Mouse (Mus musculus): ENCODE data around the gene Inafm2. TPM values are rescaled to one million over a fixed set of nuclear protein-coding genes. Genes with fewer than 3 reads are reported as not detected.
A peak's percentile ranks its signal among the peaks of the same experiment; 100 is the strongest.

The Inafm2 gene
- total RNA-seq, 2 experiments from 2014 or later = 26.7 to 32.4 TPM

GRCm38 (mm10) chr2:118751896-118752791, 6.6 kb downstream of the Inafm2 start:
- intact Hi-C loops (cut with DNase I) = no loop called here
- no peak for DNase-seq (ENCODE audit: low spot score)

- no peak for DNase-seq (ENCODE audit: low spot score)
- intact Hi-C loops (cut with DNase I) = no loop called here
Measured at GRCm38 (mm10) chr2:118752792-118753108, 7.2 kb downstream of the Inafm2 start.

- DNase-seq (ENCODE audit: low spot score) = no peak
- intact Hi-C loops (cut with DNase I) = no loop called here
Measured at GRCm38 (mm10) chr2:118754143-118754542, 8.6 kb downstream of the Inafm2 start.

GRCm38 (mm10) chr2:118755407-118755806, 9.8 kb downstream of the Inafm2 start:
- no peak for DNase-seq (ENCODE audit: low spot score)
- intact Hi-C loops (cut with DNase I) = no loop called here

- DNase-seq (ENCODE audit: low spot score) = no peak
- intact Hi-C loops (cut with DNase I) = no loop called here
Measured at GRCm38 (mm10) chr2:118756103-118756502, 10.5 kb downstream of the Inafm2 start.

GRCm38 (mm10) chr2:118759828-118760227, 14.3 kb downstream of the Inafm2 start:
- intact Hi-C loops (cut with DNase I) = no loop called here
- DNase-seq (ENCODE audit: low spot score) = no peak

- intact Hi-C loops (cut with DNase I) = loop anchor here (1.0 kb wide), 1 partner anchor 15 kb away; the partner anchor contains the start of gene Inafm2
- no peak for DNase-seq (ENCODE audit: low spot score)
Measured at GRCm38 (mm10) chr2:118760311-118761025, 14.9 kb downstream of the Inafm2 start.

- no peak for DNase-seq (ENCODE audit: low spot score)
Measured at GRCm38 (mm10) chr2:118761358-118761757, 15.8 kb downstream of the Inafm2 start.

GRCm38 (mm10) chr2:118761906-118762783, 16.6 kb downstream of the Inafm2 start, which contains the start of gene Ccdc9b:
Gene Ccdc9b, minus strand, starts transcription at chr2:118762661.
- DNase-seq (ENCODE audit: low spot score) = peak; percentile 84
- intact Hi-C loops (cut with DNase I) = loop anchor here (1.0 kb wide), 1 partner anchor 17 kb away; the partner anchor contains the start of gene Inafm2

More at GRCm38 (mm10) chr2:118761358-118761757, 15.8 kb downstream of the Inafm2 start:
- intact Hi-C loops (cut with DNase I) = loop anchor here (1.0 kb wide), 1 partner anchor 16 kb away; the partner anchor contains the start of gene Inafm2

GRCm38 (mm10) chr2:118762784-118763148, 17.2 kb downstream of the Inafm2 start:
- intact Hi-C loops (cut with DNase I) = no loop called here
- DNase-seq (ENCODE audit: low spot score) = no peak

- peak; percentile 47 for DNase-seq (ENCODE audit: low spot score)
- intact Hi-C loops (cut with DNase I) = no loop called here
Measured at GRCm38 (mm10) chr2:118763469-118763868, 17.9 kb downstream of the Inafm2 start.

- DNase-seq (ENCODE audit: low spot score) = no peak
- intact Hi-C loops (cut with DNase I) = loop anchor here (2.0 kb wide), 1 partner anchor 119 kb away; no protein-coding TSS in a partner anchor
Measured at GRCm38 (mm10) chr2:118764094-118764831, 18.7 kb downstream of the Inafm2 start.

GRCm38 (mm10) chr2:118764875-118765274, 19.3 kb downstream of the Inafm2 start:
- no peak for DNase-seq (ENCODE audit: low spot score)
- intact Hi-C loops (cut with DNase I) = loop anchor here (2.0 to 5.0 kb wide), 2 partner anchors 118 to 207 kb away; no protein-coding TSS in a partner anchor

- DNase-seq (ENCODE audit: low spot score) = no peak
- intact Hi-C loops (cut with DNase I) = loop anchor here (5.0 kb wide), 1 partner anchor 206 kb away; no protein-coding TSS in a partner anchor
Measured at GRCm38 (mm10) chr2:118766041-118767033, 20.8 kb downstream of the Inafm2 start.

- intact Hi-C loops (cut with DNase I) = no loop called here
- no peak for DNase-seq (ENCODE audit: low spot score)
Measured at GRCm38 (mm10) chr2:118772158-118772874, 26.8 kb downstream of the Inafm2 start, which contains the start of gene Phgr1. Gene Phgr1, plus strand, starts transcription at chr2:118772769.

- intact Hi-C loops (cut with DNase I) = no loop called here
- no peak for DNase-seq (ENCODE audit: low spot score)
Measured at GRCm38 (mm10) chr2:118774536-118774935, 29.0 kb downstream of the Inafm2 start.

- DNase-seq (ENCODE audit: low spot score) = no peak
- intact Hi-C loops (cut with DNase I) = no loop called here
Measured at GRCm38 (mm10) chr2:118775396-118775795, 29.8 kb downstream of the Inafm2 start.

Measured in heart, postnatal 25 days (tissue).